Mouse (Mus musculus) midbrain, embryonic 10.5 days (tissue): ENCODE measurements around the gene Smyd3. TPM values are rescaled to one million over a fixed set of nuclear protein-coding genes. Genes with fewer than 3 reads are reported as not detected.
A peak's percentile ranks its signal among the peaks of the same experiment; 100 is the strongest.

Experiments
- DNase-seq: peaks from one replicate; pipeline ENCODE4 v3.0.0-alpha.2; 2017; ENCODE audit warnings: low spot score
- H3K27ac ChIP-seq: fragments of 300-500 bp; sonication (generic); replicated peaks from 2 replicates; pipeline ENCODE4 v1.5.1; 2016; ENCODE audit warnings: mild to moderate bottlenecking
- H3K27me3 ChIP-seq: fragments of 300-500 bp; sonication (generic); 2 replicates; pipeline ENCODE4 v1.6.1; 2016; ENCODE audit warnings: low read depth, mild to moderate bottlenecking; ENCODE audit not compliant: poor library complexity, severe bottlenecking
- H3K36me3 ChIP-seq: fragments of 300-500 bp; sonication (generic); 2 replicates; pipeline ENCODE4 v1.6.1; 2016; ENCODE audit warnings: mild to moderate bottlenecking, moderate library complexity
- H3K4me1 ChIP-seq: fragments of 300-500 bp; sonication (generic); 2 replicates; pipeline ENCODE4 v1.6.1; 2016
- H3K4me3 ChIP-seq: fragments of 300-500 bp; sonication (generic); 2 replicates; pipeline ENCODE4 v1.5.1; 2016; ENCODE audit warnings: mild to moderate bottlenecking, moderate library complexity
- H3K9me3 ChIP-seq: fragments of 300-500 bp; sonication (generic); replicated peaks from 2 replicates; pipeline ENCODE4 v1.6.1; 2016; ENCODE audit warnings: mild to moderate bottlenecking
- WGBS: fragments of 180-500 bp; shearing (Covaris S2); methylation state at CpG from one replicate; pipeline ENCODE4 v1.1.7; 2016; 5-methylcytosine and 5-hydroxymethylcytosine counted together
- polyA plus RNA-seq: library from polyadenylated mRNA; unstranded; fragments of >200 nt; fragmentation: Nextera tagmentation; extraction: Ambion mirVana; gene quantifications from 2 replicates; pipeline ENCODE4 v1.2.1, GENCODE M21; 2016

Gene Smyd3
- polyA plus RNA-seq, 1 experiment from 2014 or later: 15.3 TPM

DNA sequence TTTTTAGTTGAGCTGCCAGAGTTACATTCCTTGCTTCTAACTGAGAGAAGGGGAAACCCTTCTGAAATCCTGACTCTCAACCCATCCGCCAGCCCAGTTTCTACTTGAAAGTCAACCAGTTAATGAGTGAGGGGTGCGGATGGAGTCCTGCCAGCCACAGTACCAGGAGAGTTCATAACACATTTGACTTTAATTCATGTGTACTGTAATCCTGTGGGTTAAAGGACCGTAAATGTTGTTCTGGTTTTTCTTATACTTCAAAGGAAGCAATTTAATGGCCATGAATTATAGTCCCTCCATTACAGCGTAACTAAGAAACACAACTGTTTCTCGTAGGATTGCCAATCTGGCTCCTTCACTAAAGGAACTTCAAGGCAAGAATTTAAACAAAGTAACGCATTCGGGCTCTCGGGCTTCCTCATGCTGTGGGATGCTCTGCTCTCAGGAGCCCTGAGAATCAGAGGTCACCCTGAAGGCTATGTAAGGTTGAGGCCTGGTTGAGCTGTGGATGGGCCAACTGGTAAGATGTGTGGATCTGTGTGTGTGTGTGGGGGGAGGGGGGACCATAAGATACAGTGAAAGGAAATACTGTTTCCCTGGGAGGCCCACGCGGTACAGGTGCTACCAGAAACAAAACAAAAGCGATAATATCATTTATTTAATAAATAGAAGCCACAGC is 374.5 kb downstream of the Smyd3 start:
- no peak for DNase-seq
- no peaks in the 10 kb centered on the region for H3K36me3 ChIP-seq
- peaks cover 21% of the 10 kb centered on the region for H3K4me1 ChIP-seq
- WGBS: 85% methylated on average over 11 of the region's 11 CpGs
- H3K4me3 ChIP-seq: no peak overlapping the region
- no peak overlapping the region for H3K27ac ChIP-seq
- no peaks in the 10 kb centered on the region for H3K9me3 ChIP-seq
- no peaks in the 10 kb centered on the region; the same call in 1 of the 2 replicates for H3K27me3 ChIP-seq

DNA sequence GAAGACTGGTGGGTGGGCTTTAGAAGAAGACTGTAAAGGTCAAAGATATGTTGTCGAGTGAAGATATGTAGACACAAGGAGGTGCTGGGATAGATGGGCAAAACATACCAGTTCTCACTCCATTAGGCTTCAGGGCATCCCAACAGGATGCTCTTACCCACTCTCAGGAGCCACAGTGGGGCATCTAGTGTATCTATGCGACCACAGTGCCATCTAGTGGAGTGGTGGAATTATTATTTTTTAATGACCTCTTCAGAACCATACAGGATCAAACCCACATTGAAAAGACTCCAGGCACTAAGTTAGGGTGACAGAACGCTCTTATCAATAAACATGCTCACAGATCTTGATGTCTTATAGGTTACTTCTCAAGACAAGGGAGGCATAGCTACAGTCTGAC is 375.7 kb downstream of the Smyd3 start:
- Histone ChIP-seq H3K36me3 (no peaks in the 10 kb centered on the region), H3K27ac (no peak overlapping the region), H3K9me3 (no peaks in the 10 kb centered on the region), H3K4me1 (peaks cover 21% of the 10 kb centered on the region), H3K4me3 (no peak overlapping the region), H3K27me3 (no peaks in the 10 kb centered on the region; the same call in 1 of the 2 replicates)
- DNase-seq: peak; percentile 46
- WGBS: 52% methylated on average over 3 of the region's 3 CpGs

DNA sequence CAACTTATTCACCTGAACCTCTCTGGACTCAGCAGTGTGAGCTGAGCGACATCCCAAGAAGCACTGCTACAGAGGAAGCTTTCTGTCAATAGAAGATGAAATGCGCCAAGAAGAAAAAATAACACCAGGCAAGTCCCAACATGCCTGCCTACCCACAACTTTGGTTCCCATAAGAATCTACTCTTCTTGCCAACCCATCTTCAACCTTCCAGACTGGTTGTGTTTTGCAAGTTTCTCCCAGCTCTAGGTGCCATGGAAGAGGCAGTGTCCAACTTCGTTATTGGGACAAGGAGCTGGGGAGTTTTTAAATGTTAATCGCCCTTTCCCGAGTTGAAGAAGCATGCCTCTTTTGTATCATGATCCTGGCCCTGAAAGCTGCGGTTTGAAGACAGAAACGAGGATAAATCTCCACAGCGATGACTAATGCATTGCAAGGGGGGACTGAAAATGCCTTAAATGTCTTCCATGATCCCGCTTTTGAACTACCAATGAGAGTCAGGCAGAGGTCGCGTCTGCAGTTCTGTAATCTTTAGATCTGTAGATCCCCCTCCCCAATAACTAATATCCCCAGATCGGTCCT is 376.7 kb downstream of the Smyd3 start:
- no peak overlapping the region for H3K27ac ChIP-seq
- no peaks in the 10 kb centered on the region for H3K9me3 ChIP-seq
- no peak for DNase-seq
- no peak overlapping the region for H3K4me3 ChIP-seq
- WGBS: 83% methylated on average over 12 of the region's 12 CpGs
- no peaks in the 10 kb centered on the region; the same call in 1 of the 2 replicates for H3K27me3 ChIP-seq
- H3K36me3 ChIP-seq: no peaks in the 10 kb centered on the region
- peaks cover 25% of the 10 kb centered on the region for H3K4me1 ChIP-seq

DNA sequence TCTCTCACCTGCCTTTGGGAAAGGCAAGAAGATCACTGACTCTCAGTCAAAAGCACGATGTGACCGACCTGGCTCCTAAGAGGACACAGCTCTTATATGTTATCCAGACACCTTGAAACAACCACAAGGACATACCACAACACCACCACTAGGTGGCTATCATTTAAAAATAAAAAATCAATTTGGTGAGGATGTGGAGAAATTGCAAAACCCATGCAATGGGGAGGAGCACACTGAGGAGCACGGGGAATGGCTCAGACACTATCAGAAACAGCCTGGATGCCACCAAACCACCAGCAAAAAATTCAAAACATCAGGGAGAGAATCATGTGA is 380.7 kb downstream of the Smyd3 start:
- Histone ChIP-seq H3K27me3 (no peaks in the 10 kb centered on the region; the same call in 1 of the 2 replicates), H3K36me3 (no peaks in the 10 kb centered on the region), H3K27ac (no peak overlapping the region), H3K4me1 (peaks cover 10% of the 10 kb centered on the region; the same call in 1 of the 2 replicates), H3K9me3 (peaks cover 6% of the 10 kb centered on the region), H3K4me3 (no peak overlapping the region)
- DNase-seq: no peak
- WGBS: 80% methylated on average over 3 of the region's 3 CpGs

DNA sequence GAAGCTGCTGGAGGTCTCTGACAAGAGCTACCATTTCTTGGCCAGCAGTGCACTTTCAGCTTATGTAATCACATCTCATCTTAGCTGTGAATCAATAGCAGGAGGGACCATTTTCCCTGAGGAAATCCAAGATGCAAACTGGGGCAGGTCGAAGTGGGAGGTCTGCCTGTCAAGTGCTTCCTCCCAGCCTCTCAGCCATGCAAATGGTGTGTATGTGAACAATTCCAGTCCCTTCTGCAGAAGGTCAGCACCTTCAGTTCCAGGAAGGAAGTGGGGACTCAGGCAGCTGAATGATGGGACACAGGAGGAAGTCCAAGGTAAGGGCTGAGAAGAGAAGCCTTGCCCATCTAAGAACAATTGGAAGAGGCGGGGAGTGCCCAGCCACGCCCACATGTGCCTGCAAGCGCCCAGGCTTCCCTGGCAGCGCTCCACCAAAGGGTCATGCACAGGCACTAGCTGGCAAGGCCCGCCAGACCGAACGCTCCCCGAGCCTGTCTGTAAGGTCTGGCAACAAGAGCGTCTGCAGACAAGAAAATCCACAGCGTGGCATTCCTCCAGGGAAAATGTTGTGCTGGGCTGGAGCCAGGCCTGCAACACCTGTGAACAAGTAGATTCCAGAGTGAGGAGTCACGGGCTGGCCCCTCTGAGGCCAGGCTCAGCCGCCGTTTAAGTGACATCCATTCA is 381.2 kb downstream of the Smyd3 start:
- Histone ChIP-seq H3K36me3 (no peaks in the 10 kb centered on the region), H3K4me1 (peaks cover 10% of the 10 kb centered on the region; the same call in 1 of the 2 replicates), H3K4me3 (no peak overlapping the region), H3K27me3 (no peaks in the 10 kb centered on the region; the same call in 1 of the 2 replicates), H3K9me3 (peaks cover 6% of the 10 kb centered on the region), H3K27ac (peak overlapping the region; percentile 42)
- WGBS: 77% methylated on average over 14 of the region's 14 CpGs
- no peak for DNase-seq

DNA sequence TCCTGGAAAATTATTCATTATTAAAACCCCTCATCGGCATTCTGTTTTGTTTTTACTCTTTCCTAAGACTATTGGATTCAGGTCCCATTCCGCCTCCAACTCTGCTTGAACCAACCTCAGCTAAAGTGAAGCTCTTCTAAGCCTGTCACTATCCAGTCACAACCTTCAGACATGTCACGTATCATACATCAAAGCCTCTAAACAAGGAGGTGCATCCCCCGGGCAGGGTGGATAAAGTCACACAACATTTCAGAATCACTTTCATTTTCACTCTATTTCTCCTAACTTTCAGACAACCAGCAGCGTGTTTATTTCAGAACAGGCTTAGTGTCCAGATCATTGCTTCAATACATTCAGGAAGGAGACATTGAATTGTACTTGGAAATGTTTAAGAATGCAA is 387.8 kb downstream of the Smyd3 start:
- Histone ChIP-seq H3K9me3 (peaks cover 6% of the 10 kb centered on the region), H3K4me1 (peaks cover 5% of the 10 kb centered on the region; the same call in 1 of the 2 replicates), H3K36me3 (no peaks in the 10 kb centered on the region), H3K27me3 (no peaks in the 10 kb centered on the region), H3K27ac (no peak overlapping the region), H3K4me3 (no peak overlapping the region)
- DNase-seq: no peak
- 94% methylated on average over 5 of the region's 5 CpGs for whole genome bisulfite sequencing

DNA sequence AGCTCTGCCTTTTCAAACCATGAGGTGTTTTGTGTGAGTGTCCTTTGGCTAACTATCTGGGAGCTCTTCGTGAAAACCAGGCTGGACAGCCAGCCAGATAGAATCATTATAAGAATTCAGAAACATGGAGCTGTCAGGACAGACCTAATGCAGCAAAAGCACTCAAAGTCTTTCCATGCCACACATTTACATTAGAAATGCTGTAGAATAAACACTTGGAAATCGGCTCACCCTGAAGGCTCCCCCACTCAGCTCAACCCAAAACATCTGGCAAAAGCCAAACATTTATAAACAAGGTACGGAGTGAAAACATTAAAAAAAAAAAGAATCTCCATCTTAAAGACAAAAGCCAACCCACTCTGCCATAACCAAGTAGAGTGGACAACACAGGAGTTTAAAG is 391.6 kb downstream of the Smyd3 start:
- Histone ChIP-seq H3K27me3 (no peaks in the 10 kb centered on the region), H3K4me1 (peaks cover 5% of the 10 kb centered on the region; the same call in 1 of the 2 replicates), H3K36me3 (no peaks in the 10 kb centered on the region), H3K9me3 (no peaks in the 10 kb centered on the region), H3K27ac (no peak overlapping the region), H3K4me3 (no peak overlapping the region)
- DNase-seq: no peak
- 78% methylated on average over 3 of the region's 3 CpGs for WGBS

DNA sequence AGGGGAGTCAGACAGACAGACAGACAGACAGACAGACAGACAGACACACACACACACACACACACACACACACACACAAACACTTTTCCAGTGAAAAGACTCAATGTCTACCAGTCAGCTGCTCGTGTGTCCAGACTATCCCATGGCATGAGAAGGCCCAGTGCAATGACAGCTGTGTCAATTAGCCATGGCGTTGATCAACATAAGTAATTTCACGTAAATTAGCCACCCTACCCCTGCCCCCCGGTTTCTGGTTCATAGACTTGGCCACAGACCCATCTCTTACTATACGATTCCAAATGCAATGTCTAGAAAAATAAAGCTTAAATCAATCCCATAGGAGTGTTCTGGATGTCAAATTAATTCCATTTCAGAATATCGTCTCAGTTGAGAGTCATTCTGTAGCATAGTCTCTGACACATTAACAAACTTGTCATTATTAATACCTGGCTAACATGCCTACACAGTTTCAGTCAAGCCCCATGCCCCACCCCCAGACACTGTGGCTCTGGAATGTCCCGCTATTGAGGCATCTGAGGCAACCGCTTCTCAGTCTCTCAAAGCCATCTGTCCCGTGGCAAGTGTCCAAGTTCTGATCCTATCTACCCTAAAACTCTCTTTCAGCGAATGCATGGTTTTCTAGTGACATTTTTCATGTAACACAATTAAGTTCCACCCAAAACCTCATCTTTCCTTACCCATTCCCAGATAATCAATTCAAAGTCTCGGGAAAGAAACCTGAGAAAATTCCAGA is 395.2 kb downstream of the Smyd3 start:
- H3K36me3 ChIP-seq: no peaks in the 10 kb centered on the region
- no peak overlapping the region for H3K4me3 ChIP-seq
- H3K27me3 ChIP-seq: no peaks in the 10 kb centered on the region
- peaks cover 18% of the 10 kb centered on the region for H3K4me1 ChIP-seq
- no peaks in the 10 kb centered on the region for H3K9me3 ChIP-seq
- no peak for DNase-seq
- 92% methylated on average over 11 of the region's 11 CpGs for WGBS
- no peak overlapping the region for H3K27ac ChIP-seq

DNA sequence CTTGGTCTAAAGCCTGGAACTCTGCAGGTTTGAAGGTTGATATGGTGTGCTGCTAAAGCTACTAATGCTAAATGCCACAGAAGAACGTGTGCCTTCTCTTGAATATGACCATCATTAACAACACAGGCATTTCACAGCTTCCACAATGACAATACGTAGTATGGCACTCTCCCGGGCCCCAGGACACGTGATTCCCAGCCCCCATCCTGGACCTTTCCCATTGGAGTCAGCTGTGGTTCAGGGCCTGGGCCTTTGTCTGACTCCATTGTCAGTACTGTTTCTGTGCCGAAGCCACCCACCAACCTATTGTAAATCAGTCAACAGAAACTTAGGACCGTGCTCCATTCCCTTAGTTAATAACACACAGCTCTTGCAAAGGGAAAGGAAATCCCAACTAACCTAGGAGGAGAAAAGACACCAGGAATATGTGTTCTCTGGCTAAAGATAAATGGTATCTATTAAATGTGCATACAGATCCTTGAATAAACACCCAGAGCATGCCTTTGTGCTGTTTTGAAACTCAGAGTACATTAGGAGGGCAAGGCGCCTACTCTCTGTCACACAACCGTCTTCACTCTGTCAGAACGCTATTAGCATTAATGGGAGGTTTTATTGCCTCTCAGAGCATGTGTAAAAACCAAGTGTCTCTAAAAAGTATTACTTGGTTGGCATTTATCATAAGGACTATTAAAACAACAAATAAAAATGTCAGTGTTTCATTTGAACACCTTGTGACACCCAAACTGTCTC is 397.4 kb downstream of the Smyd3 start:
- no peaks in the 10 kb centered on the region for H3K36me3 ChIP-seq
- no peak overlapping the region for H3K4me3 ChIP-seq
- no peaks in the 10 kb centered on the region for H3K27me3 ChIP-seq
- peak overlapping the region; percentile 67 for H3K27ac ChIP-seq
- peak; percentile 22 for DNase-seq
- 55% methylated on average over 9 of the region's 9 CpGs for WGBS
- no peaks in the 10 kb centered on the region for H3K9me3 ChIP-seq
- H3K4me1 ChIP-seq: peaks cover 13% of the 10 kb centered on the region

DNA sequence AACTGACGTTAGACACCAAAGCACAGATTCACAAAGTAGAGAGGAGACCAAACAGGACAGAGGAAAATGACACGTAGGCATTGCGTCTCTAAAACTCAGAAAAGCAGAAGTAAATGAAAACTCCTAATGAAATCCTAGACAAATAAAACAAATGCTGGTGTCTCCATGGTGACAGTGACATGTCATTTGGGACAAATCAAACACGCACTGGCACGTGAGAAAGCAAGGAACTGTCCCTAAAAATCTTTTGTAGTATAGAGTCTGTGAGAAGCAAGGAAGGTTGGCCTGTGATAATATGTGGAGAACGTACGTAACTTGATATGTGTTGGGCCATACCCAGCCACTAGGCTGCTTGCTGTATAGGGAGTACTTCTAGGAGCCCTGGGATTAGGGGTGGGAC is 399.2 kb downstream of the Smyd3 start:
- Histone ChIP-seq H3K36me3 (no peaks in the 10 kb centered on the region), H3K4me1 (peaks cover 13% of the 10 kb centered on the region), H3K9me3 (no peaks in the 10 kb centered on the region; the same call in 1 of the 2 replicates), H3K4me3 (no peak overlapping the region), H3K27ac (no peak overlapping the region), H3K27me3 (no peaks in the 10 kb centered on the region)
- 85% methylated on average over 7 of the region's 7 CpGs for WGBS
- no peak for DNase-seq

DNA sequence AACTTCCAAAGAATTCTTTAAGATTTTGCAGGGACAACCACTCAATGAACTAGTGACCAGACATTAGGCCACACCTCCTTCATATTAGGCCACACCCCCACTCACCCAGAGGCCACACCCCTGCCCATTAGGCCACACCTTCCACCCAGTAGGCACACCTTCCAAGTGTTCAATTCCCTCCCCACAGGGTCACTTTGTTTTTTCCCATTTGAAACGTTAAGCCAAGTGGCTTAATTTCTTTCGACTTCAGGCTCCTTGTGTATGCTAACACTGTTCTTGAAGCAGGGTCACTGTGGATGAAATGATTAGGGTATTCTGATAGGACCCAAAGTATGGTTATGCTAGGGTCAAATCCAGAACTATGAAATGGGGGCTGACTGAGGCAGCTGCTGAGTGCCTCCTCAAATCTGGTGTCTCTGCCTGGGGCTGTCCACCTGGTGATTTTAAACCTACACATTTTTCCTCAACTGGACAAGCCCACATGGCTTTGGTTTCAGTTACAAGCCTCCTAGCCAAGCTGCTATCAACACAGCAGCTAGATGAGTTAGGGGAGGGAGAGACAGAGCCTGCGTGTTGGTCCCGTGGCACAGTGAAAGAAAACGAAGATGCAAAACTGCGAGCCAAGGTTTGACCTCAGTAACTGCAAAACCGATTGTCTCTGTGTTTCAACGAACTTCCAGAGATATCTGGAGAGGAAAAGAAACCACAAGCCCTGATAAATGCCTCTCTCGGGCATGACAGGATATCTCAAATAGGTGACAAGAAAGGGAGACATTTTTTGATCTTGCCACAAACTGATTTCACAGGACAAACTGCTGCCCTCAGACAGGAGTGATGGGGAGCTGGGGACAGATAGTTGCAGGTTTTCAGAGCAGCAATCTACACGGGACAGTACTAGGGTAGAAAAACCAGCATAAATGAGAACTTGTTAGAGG is 400.8 kb downstream of the Smyd3 start:
- Histone ChIP-seq H3K4me1 (peaks cover 17% of the 10 kb centered on the region), H3K36me3 (no peaks in the 10 kb centered on the region), H3K9me3 (no peaks in the 10 kb centered on the region; the same call in 1 of the 2 replicates), H3K4me3 (no peak overlapping the region), H3K27me3 (no peaks in the 10 kb centered on the region), H3K27ac (no peak overlapping the region)
- 93% methylated on average over 10 of the region's 10 CpGs for WGBS
- DNase-seq: no peak
